Mouse (Mus musculus): ENCODE measurements around the gene Aamdc. TPM values are rescaled to one million over a fixed set of nuclear protein-coding genes. Genes with fewer than 3 reads are reported as not detected.

Aamdc gene
- total RNA-seq, 1 experiment from 2014 or later: 37.2 TPM

GRCm38 (mm10) chr7:97535531-97535930 lies 43.8 kb downstream of the Aamdc start:
- no peak for ATAC-seq (replicated peaks; ENCODE audit: low read depth, poor library complexity, severe bottlenecking)

- ATAC-seq (replicated peaks; ENCODE audit: low read depth, poor library complexity, severe bottlenecking): no peak
These were observed 59.4 kb downstream of the Aamdc start for GRCm38 (mm10) chr7:97519935-97520334.

- ATAC-seq (replicated peaks; ENCODE audit: low read depth, poor library complexity, severe bottlenecking): no peak
These were observed 64.5 kb downstream of the Aamdc start for GRCm38 (mm10) chr7:97514786-97515185.

- no peak for ATAC-seq (replicated peaks; ENCODE audit: low read depth, poor library complexity, severe bottlenecking)
These were observed 78.6 kb downstream of the Aamdc start for GRCm38 (mm10) chr7:97500555-97501209.

Other genes starting within 250 kb of the Aamdc start
- not detected in 2 replicates for gene Usp35, start 247.5 kb downstream of the Aamdc start, total RNA-seq (2017)
- 0.09 and 0.78 TPM in 2 replicates for gene Kctd21, start 247.2 kb downstream of the Aamdc start, total RNA-seq (2017)
- gene Alg8, start 207.9 kb downstream of the Aamdc start, total RNA-seq (2017): 36.6 and 45.1 TPM in 2 replicates
- 210 and 280 TPM in 2 replicates for gene Ndufc2, start 179.5 kb downstream of the Aamdc start, total RNA-seq (2017)
- gene Thrsp, start 161.8 kb downstream of the Aamdc start, total RNA-seq (2017): not detected in 2 replicates
- 4.9 and 7.2 TPM in 2 replicates for gene Kctd14, start 128.2 kb downstream of the Aamdc start, total RNA-seq (2017)
- 54.1 and 58.8 TPM in 2 replicates for gene Ints4, start 98.5 kb downstream of the Aamdc start, total RNA-seq (2017)
- gene Rsf1, start 392 bp upstream of the Aamdc start, total RNA-seq (2017): 48.5 and 54.9 TPM in 2 replicates
- gene Clns1a, start 117.1 kb upstream of the Aamdc start, total RNA-seq (2017): 158 and 175 TPM in 2 replicates
- 5.2 and 14.0 TPM in 2 replicates for gene Aqp11, start 158.8 kb upstream of the Aamdc start, total RNA-seq (2017)
- gene Pak1, start 209.0 kb upstream of the Aamdc start, total RNA-seq (2017): 49.3 and 51.2 TPM in 2 replicates

Measured in common myeloid progenitor, adult 5-6 weeks (primary cell).